Mouse (Mus musculus) MEL (cell line): Measurements from ENCODE around the gene Prr5. TPM values are rescaled to one million over a fixed set of nuclear protein-coding genes. Genes with fewer than 3 reads are reported as not detected.

Experiments
- DNase-seq: peaks from one replicate; pipeline ENCODE4 v3.0.0; 2011; ENCODE audit warnings: low read depth, low spot score
- H3K27ac ChIP-seq: 2 replicates; pipeline ENCODE4 v1.5.1; 2012; ENCODE audit warnings: low read depth, mild to moderate bottlenecking, control low read depth, low read length, moderate library complexity; ENCODE audit not compliant: control insufficient read depth
- H3K27me3 ChIP-seq, 2 experiments: fragments of 150-350 bp in 1 of 2; sonication (generic) in 1 of 2; 2 replicates each; pipeline ENCODE4 v1.6.1; 2012; ENCODE audit warnings: low read length in 2 of 2, mild to moderate bottlenecking in 2 of 2, improper control_type of control experiment in 1 of 2, moderate library complexity in 1 of 2; ENCODE audit not compliant: insufficient read depth in 2 of 2, control insufficient read depth in 1 of 2
- H3K36me3 ChIP-seq, 2 experiments: 2 replicates each; pipeline ENCODE4 v1.6.1; 2012 to 2014; ENCODE audit warnings: low read length in 2 of 2, improper control_type of control experiment in 1 of 2, inconsistent platforms in 1 of 2, mild to moderate bottlenecking in 1 of 2; ENCODE audit not compliant: insufficient read depth in 2 of 2, control insufficient read depth in 1 of 2
- H3K4me1 ChIP-seq, 2 experiments: fragments of 150-350 bp in 1 of 2; sonication (generic) in 1 of 2; 2 replicates each; pipeline ENCODE4 v1.6.1; 2012; ENCODE audit warnings: low read length in 2 of 2, improper control_type of control experiment in 1 of 2, mild to moderate bottlenecking in 1 of 2; ENCODE audit not compliant: insufficient read depth in 2 of 2, control insufficient read depth in 1 of 2
- H3K4me3 ChIP-seq, 2 experiments: fragments of 150-350 bp in 1 of 2; sonication (generic) in 1 of 2; 2 replicates each; pipeline ENCODE4 v1.5.1; 2012; ENCODE audit warnings: low read depth in 2 of 2, low read length in 2 of 2, mild to moderate bottlenecking in 2 of 2, moderate library complexity in 2 of 2, control low read depth in 1 of 2, improper control_type of control experiment in 1 of 2; ENCODE audit not compliant: control insufficient read depth in 1 of 2, insufficient read depth in 1 of 2
- H3K79me2 ChIP-seq: 2 replicates; pipeline ENCODE4 v1.6.1; 2012; ENCODE audit warnings: mild to moderate bottlenecking, low read length, moderate library complexity; ENCODE audit not compliant: control insufficient read depth, poor library complexity, insufficient read depth
- H3K9ac ChIP-seq: 2 replicates; pipeline ENCODE4 v1.6.1; 2012; ENCODE audit warnings: low read depth, mild to moderate bottlenecking, control low read depth, low read length, moderate library complexity; ENCODE audit not compliant: control insufficient read depth, poor library complexity, severe bottlenecking
- H3K9me3 ChIP-seq: fragments of 150-350 bp; sonication (generic); replicated peaks from 2 replicates; pipeline ENCODE4 v1.6.1; 2012; ENCODE audit warnings: mild to moderate bottlenecking, low read length, improper control_type of control experiment, moderate library complexity; ENCODE audit not compliant: insufficient read depth
- E2F4 ChIP-seq: IDR thresholded peaks from 2 replicates; pipeline ENCODE4 v1.6.1; 2011; ENCODE audit warnings: low read depth, low read length, improper control_type of control experiment, borderline replicate concordance
- ELF1 ChIP-seq: IDR thresholded peaks from 2 replicates; pipeline ENCODE4 v1.6.1; 2014; ENCODE audit warnings: low read depth, mild to moderate bottlenecking, inconsistent platforms, low read length, improper control_type of control experiment, moderate library complexity
- EP300 ChIP-seq, 2 experiments: IDR thresholded peaks; 2 replicates each; pipeline ENCODE4 v1.6.1; 2011; ENCODE audit warnings: improper control_type of control experiment in 2 of 2, low read length in 2 of 2, low read depth in 1 of 2, mild to moderate bottlenecking in 1 of 2
- ETS1 ChIP-seq: IDR thresholded peaks from 2 replicates; pipeline ENCODE4 v1.6.1; 2012; ENCODE audit warnings: low read depth, mild to moderate bottlenecking, inconsistent platforms, low read length, improper control_type of control experiment, moderate library complexity
- HCFC1 ChIP-seq: IDR thresholded peaks from 2 replicates; pipeline ENCODE4 v1.6.1; 2012; ENCODE audit warnings: low read depth, mild to moderate bottlenecking, inconsistent platforms, low read length, improper control_type of control experiment, moderate library complexity
- JUND ChIP-seq: IDR thresholded peaks from 2 replicates; pipeline ENCODE4 v1.6.1; 2011; ENCODE audit warnings: low read depth, mild to moderate bottlenecking, improper control_type of control experiment, low read length
- KAT2A ChIP-seq: conservative IDR thresholded peaks from 2 replicates; pipeline ENCODE4 v1.6.1; 2012; ENCODE audit warnings: low read depth, low read length, improper control_type of control experiment, inconsistent platforms
- MAFK ChIP-seq: IDR thresholded peaks from 2 replicates; pipeline ENCODE4 v1.6.1; 2011; ENCODE audit warnings: low read depth, mild to moderate bottlenecking, low read length, improper control_type of control experiment, borderline replicate concordance
- MAX ChIP-seq: IDR thresholded peaks from 2 replicates; pipeline ENCODE4 v1.6.1; 2011; ENCODE audit warnings: low read length, improper control_type of control experiment
- MEF2A ChIP-seq: IDR thresholded peaks from 2 replicates; pipeline ENCODE4 v1.6.1; 2014; ENCODE audit warnings: low read depth, mild to moderate bottlenecking, inconsistent platforms, low read length, improper control_type of control experiment; ENCODE audit not compliant: poor library complexity, insufficient replicate concordance, severe bottlenecking; ENCODE audit errors: extremely low read depth
- MXI1 ChIP-seq: IDR thresholded peaks from 2 replicates; pipeline ENCODE4 v1.6.1; 2011; ENCODE audit warnings: mild to moderate bottlenecking, low read depth, low read length, improper control_type of control experiment
- MYB ChIP-seq: IDR thresholded peaks from 2 replicates; pipeline ENCODE4 v1.6.1; 2011; ENCODE audit warnings: mild to moderate bottlenecking, low read depth, low read length, improper control_type of control experiment
- POLR2A ChIP-seq, 2 experiments: IDR thresholded peaks; 2 replicates each; pipeline ENCODE4 v1.6.1; 2011 to 2012; ENCODE audit warnings: low read length in 2 of 2, mild to moderate bottlenecking in 2 of 2, control low read depth in 1 of 2, improper control_type of control experiment in 1 of 2, low read depth in 1 of 2, moderate library complexity in 1 of 2; ENCODE audit not compliant: control insufficient read depth in 1 of 2, insufficient read depth in 1 of 2, poor library complexity in 1 of 2
- RAD21 ChIP-seq: IDR thresholded peaks from 2 replicates; pipeline ENCODE4 v1.6.1; 2011; ENCODE audit warnings: mild to moderate bottlenecking, low read depth, low read length, improper control_type of control experiment
- RCOR1 ChIP-seq: IDR thresholded peaks from 2 replicates; pipeline ENCODE4 v1.6.1; 2012; ENCODE audit warnings: low read depth, mild to moderate bottlenecking, inconsistent platforms, low read length, improper control_type of control experiment
- SIN3A ChIP-seq: IDR thresholded peaks from 2 replicates; pipeline ENCODE4 v1.6.1; 2012; ENCODE audit warnings: low read length, improper control_type of control experiment, inconsistent platforms
- TAL1 ChIP-seq: IDR thresholded peaks from 2 replicates; pipeline ENCODE4 v1.6.1; 2012; ENCODE audit warnings: mild to moderate bottlenecking, inconsistent platforms, low read length, moderate library complexity, mixed read lengths
- ZNF384 ChIP-seq: IDR thresholded peaks from 2 replicates; pipeline ENCODE4 v1.6.1; 2012; ENCODE audit warnings: low read depth, mild to moderate bottlenecking, inconsistent platforms, low read length, improper control_type of control experiment
- polyA plus RNA-seq, 2 experiments: library from polyadenylated mRNA; stranded (reverse) in 1 of 2; unstranded in 1 of 2; fragments of >175 nt in 1 of 2; fragments of >200 nt in 1 of 2; gene quantifications; 2 replicates each; pipeline versions ENCODE4 v1.2.1 to v1.2.4; 2012; ENCODE audit warnings: low replicate concordance in 2 of 2, low read depth in 1 of 2; ENCODE audit not compliant: insufficient read length in 2 of 2, insufficient read depth in 1 of 2, missing spikeins in 1 of 2
- total RNA-seq: library from RNA; depleted of rRNA; stranded (reverse); fragments of 300-350 nt; gene quantifications from 2 replicates; pipeline ENCODE4 v1.2.3, GENCODE M21; 2012

The Prr5 gene
- total and polyA plus RNA-seq, 3 experiments = not detected

DNA sequence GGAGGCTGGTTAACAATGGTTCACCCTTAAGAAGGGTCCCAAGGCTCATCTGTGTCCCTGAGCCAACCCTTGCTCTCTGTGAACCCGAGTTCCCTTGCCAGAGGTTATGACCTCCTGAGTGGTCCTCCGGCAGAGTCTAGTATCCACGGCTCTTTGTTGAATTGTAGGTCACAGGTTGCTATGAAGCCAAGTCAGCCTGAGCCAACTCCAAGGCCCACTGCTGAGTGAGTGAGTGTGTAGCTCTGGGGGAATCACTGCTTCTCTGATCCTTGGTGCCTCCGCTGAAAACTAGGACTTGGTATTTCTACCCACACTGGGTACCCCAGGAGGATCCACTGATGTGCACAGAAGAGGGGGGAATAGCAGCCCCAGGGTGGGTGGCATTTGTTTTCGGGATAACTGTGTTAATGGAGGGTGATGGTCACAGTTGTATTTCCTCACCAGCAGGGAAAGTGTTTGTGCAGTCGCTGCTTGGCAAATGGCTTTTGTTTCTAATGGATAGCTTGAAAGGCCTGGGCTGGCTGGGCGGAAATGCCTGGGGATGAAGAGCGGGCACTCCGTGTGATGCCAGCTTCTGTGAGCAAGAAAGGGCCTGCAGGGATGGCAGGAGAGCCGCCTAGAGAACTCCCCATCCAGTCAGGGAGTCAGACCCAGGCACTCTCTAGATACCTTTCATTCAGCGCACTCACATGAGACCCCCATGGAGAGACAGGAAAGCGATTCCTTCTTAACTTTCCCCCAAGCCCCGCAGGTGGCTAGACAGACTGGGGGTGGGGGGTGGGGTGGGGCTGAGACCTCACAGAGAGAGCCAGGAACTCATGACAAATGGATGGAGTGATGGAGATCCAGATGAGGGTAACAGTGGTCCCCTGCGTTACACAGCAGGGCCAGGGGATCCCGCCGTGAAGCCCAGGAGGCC, 4.6 kb upstream of the Prr5 start:
- Histone ChIP-seq H3K27ac (no peak overlapping the region), H3K4me3 (no peak overlapping the region), H3K4me1 (no peaks in the 10 kb centered on the region), H3K9ac (no peak overlapping the region), H3K9me3 (no peaks in the 10 kb centered on the region), H3K79me2 (no peaks in the 10 kb centered on the region), H3K36me3 (no peaks in the 10 kb centered on the region), H3K27me3 (no peaks in the 10 kb centered on the region; a peak in 1 of 4 replicates)
- TF ChIP-seq E2F4 (no peak), RCOR1 (no peak), MYB (no peak)
- DNase-seq = no peak

DNA sequence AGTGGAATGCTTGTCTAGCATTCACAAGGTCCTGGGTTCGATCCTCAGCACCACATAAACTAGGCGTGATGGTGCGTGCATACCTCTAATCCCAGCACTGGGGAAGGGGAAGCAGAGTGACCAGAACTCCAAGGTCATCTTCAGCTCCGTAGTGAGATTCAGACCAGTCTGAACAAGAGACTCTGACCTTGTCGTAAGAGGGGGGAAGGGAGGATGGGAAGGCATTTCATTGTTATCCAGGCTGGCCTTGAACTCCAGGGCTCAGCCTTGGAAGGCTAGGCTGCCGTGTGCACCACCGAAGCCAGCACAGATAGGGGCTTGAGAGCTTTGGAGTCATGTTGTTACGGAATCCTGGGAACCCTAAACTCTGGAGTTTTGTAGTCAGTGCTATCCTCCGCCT, 3.8 kb upstream of the Prr5 start:
- H3K9me3 ChIP-seq = no peaks in the 10 kb centered on the region
- H3K4me3 ChIP-seq = no peak overlapping the region
- no peak for DNase-seq
- H3K9ac ChIP-seq = no peak overlapping the region
- TF ChIP-seq E2F4 (no peak), EP300 (IDR thresholded peaks at IDR 0.05; ENCODE audit: low read depth in 1 of 2, low read length in 2 of 2) (no peak)
- H3K4me1 ChIP-seq = no peaks in the 10 kb centered on the region
- H3K79me2 ChIP-seq = no peaks in the 10 kb centered on the region
- no peak overlapping the region for H3K27ac ChIP-seq
- no peaks in the 10 kb centered on the region; a peak in 1 of 4 replicates for H3K27me3 ChIP-seq
- no peaks in the 10 kb centered on the region for H3K36me3 ChIP-seq

DNA sequence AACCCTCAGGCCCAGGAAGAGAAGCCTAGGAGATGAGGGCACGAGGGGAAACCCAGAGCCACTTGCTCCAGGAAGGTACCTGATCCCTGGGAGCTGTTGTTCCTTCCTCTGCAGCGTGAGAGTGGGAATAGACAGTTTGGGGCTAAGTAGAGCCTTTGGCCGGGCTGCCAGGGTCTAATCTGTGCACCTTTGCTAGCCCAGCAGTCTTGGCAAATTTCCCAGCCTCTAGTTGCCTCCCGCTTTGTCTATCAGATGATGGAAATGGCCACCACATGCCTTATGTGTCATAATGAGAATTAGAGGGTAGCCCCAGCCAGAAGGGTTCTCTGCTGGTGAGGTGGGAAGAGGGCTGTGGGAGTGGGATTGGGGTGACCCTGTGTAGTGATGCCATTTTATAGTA, 3.4 kb upstream of the Prr5 start:
- H3K4me3 ChIP-seq = no peak overlapping the region
- no peak for TF ChIP-seq ELF1
- no peak for TF ChIP-seq JUND
- TF ChIP-seq MAFK = no peak
- no peak for TF ChIP-seq ZNF384
- no peak for TF ChIP-seq HCFC1
- TF ChIP-seq MEF2A = no peak
- TF ChIP-seq ETS1 = no peak
- no peak for TF ChIP-seq RAD21
- no peak for TF ChIP-seq MAX
- no peak for TF ChIP-seq MXI1
- no peak for TF ChIP-seq SIN3A
- no peak for TF ChIP-seq EP300 (IDR thresholded peaks at IDR 0.05; ENCODE audit: low read depth in 1 of 2, low read length in 2 of 2)
- TF ChIP-seq KAT2A = no peak
- TF ChIP-seq TAL1 = no peak
- no peak for TF ChIP-seq POLR2A (IDR thresholded peaks at IDR 0.05; ENCODE audit: control insufficient read depth in 1 of 2, insufficient read depth in 1 of 2, low read depth in 1 of 2, low read length in 2 of 2, poor library complexity in 1 of 2)
- no peak overlapping the region for H3K9ac ChIP-seq
- H3K27me3 ChIP-seq = no peaks in the 10 kb centered on the region; a peak in 1 of 4 replicates
- H3K79me2 ChIP-seq = no peaks in the 10 kb centered on the region
- H3K4me1 ChIP-seq = no peaks in the 10 kb centered on the region
- H3K27ac ChIP-seq = no peak overlapping the region
- H3K9me3 ChIP-seq = no peaks in the 10 kb centered on the region
- H3K36me3 ChIP-seq = no peaks in the 10 kb centered on the region
- DNase-seq = no peak
